Mouse (Mus musculus) kidney, adult 2 months (tissue): ENCODE measurements at regions not wholly inside any gene's neighbourhood (a gene's known extent, or its start where the extent isn't known, plus 50 kb on each side); places are given as distances from the start of the nearest gene placed in this dataset.

ENCODE experiments used
- CTCF ChIP-seq: fragments of 200-500 bp; conservative IDR thresholded peaks from 2 replicates; pipeline ENCODE4 v1.5.1; 2011; ENCODE audit warnings: low read depth, mild to moderate bottlenecking, control low read depth, low read length, moderate library complexity, mixed read lengths; ENCODE audit not compliant: insufficient read depth, insufficient read length
- POLR2A ChIP-seq: fragments of 200-500 bp; IDR thresholded peaks from one replicate; pipeline ENCODE4 v1.6.1; 2011; ENCODE audit warnings: low read depth, low read length, control low read depth

DNA sequence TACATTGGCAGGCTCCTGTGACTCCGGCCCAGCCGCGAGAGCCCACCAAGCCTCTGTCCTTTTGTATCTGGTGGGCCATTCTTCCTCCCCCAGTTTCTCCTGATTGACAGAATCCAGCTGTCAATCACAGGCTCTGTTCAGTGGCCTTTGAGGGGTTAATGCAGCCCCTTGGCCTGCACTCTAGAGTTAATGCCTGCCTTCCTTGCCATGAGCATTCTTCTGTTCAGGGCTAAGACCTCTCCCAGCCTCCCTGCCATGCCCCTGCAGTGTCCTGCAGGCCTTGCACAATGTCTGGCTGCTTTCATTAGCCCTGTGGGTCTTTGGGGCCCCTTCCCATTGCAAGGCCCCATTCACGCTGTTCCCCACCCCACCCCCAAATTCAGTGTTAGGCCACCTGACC lies 160.9 kb upstream of the Atp6ap2 start:
- TF ChIP-seq CTCF (no peak), POLR2A (no peak)
